Mouse (Mus musculus) heart, postnatal 0 days (tissue): ENCODE results near the gene Emc10. TPM values are rescaled to one million over a fixed set of nuclear protein-coding genes. Genes with fewer than 3 reads are reported as not detected.

Source experiments
- ATAC-seq: fragments of 200-750 bp; cut with Nextera tagmentation; 2 replicates; pipeline ENCODE4 v1.8.0; 2017; ENCODE audit warnings: low read depth, moderate number of reproducible peaks, moderate library complexity; ENCODE audit not compliant: insufficient read depth
- DNase-seq: peaks from one replicate; pipeline ENCODE4 v3.0.0-alpha.2; 2016; ENCODE audit warnings: low spot score
- H3K27ac ChIP-seq: fragments of 300-500 bp; sonication (generic); 2 replicates; pipeline ENCODE4 v1.5.1; 2014; ENCODE audit warnings: low read depth, mild to moderate bottlenecking
- H3K27me3 ChIP-seq: fragments of 300-500 bp; sonication (generic); 2 replicates; pipeline ENCODE4 v1.6.1; 2014; ENCODE audit warnings: low read length, mixed read lengths; ENCODE audit not compliant: control insufficient read depth, insufficient read depth
- H3K36me3 ChIP-seq: fragments of 300-500 bp; sonication (generic); replicated peaks from 2 replicates; pipeline ENCODE4 v1.6.1; 2014; ENCODE audit warnings: low read length, mixed read lengths; ENCODE audit not compliant: control insufficient read depth, insufficient read depth
- H3K4me1 ChIP-seq: fragments of 300-500 bp; sonication (generic); 2 replicates; pipeline ENCODE4 v1.6.1; 2014; ENCODE audit warnings: antibody characterized with exemption; ENCODE audit not compliant: control insufficient read depth, insufficient read depth
- H3K4me2 ChIP-seq: fragments of 300-500 bp; sonication (generic); 2 replicates; pipeline ENCODE4 v1.6.1; 2014; ENCODE audit warnings: low read depth, mild to moderate bottlenecking, low read length, moderate library complexity
- H3K4me3 ChIP-seq: fragments of 300-500 bp; sonication (generic); 2 replicates; pipeline ENCODE4 v1.5.1; 2014; ENCODE audit warnings: low read depth, low read length
- H3K9ac ChIP-seq: fragments of 300-500 bp; sonication (generic); replicated peaks from 2 replicates; pipeline ENCODE4 v1.6.1; 2014; ENCODE audit warnings: low read depth, low read length, mixed read lengths
- H3K9me3 ChIP-seq: fragments of 300-500 bp; sonication (generic); replicated peaks from 2 replicates; pipeline ENCODE4 v1.6.1; 2016; ENCODE audit warnings: low read length; ENCODE audit not compliant: control insufficient read depth
- CTCF ChIP-seq: IDR thresholded peaks from 2 replicates; pipeline ENCODE4 v1.5.1; 2016; ENCODE audit warnings: antibody characterized with exemption, control low read depth, low read depth
- EP300 ChIP-seq: IDR thresholded peaks from 2 replicates; pipeline ENCODE4 v1.6.1; 2016; ENCODE audit warnings: antibody characterized with exemption, low read depth
- WGBS: fragments of 180-500 bp; shearing (Covaris S2); extraction: QIAGEN DNeasy Blood & Tissue Kit; methylation state at CpG from one replicate; pipeline ENCODE4 v1.1.7; 2014; 5-methylcytosine and 5-hydroxymethylcytosine counted together
- polyA plus RNA-seq: library from polyadenylated mRNA; unstranded; fragments of >200 nt; fragmentation: Nextera tagmentation; extraction: Ambion mirVana; gene quantifications from 2 replicates; pipeline ENCODE4 v1.2.1, GENCODE M21; 2015
- total RNA-seq: library from RNA; depleted of rRNA; stranded (reverse); fragments of >200 nt; gene quantifications from 2 replicates; pipeline ENCODE4 v1.2.3, GENCODE M21; 2014; ENCODE audit warnings: low replicate concordance

The Emc10 gene
- total and polyA plus RNA-seq, 2 experiments from 2014 or later = 67.0 to 212 TPM

- H3K9ac ChIP-seq = no peak overlapping the region
- peaks cover 18% of the 10 kb centered on the region for H3K4me1 ChIP-seq
- no peak overlapping the region for H3K27ac ChIP-seq
- no peak overlapping the region for H3K4me2 ChIP-seq
- no peaks in the 10 kb centered on the region for H3K36me3 ChIP-seq
- TF ChIP-seq EP300 (no peak), CTCF (no peak)
- WGBS = 65% methylated on average over 2 of the region's 2 CpGs
- no peaks in the 10 kb centered on the region for H3K9me3 ChIP-seq
- no peak overlapping the region for H3K4me3 ChIP-seq
- H3K27me3 ChIP-seq = peaks cover 19% of the 10 kb centered on the region
- ATAC-seq = no peak
- DNase-seq = no peak
These were observed 26.7 kb upstream of the Emc10 start for GRCm38 (mm10) chr7:44523056-44523455.

- TF ChIP-seq CTCF = peak; percentile 67
- no peak for TF ChIP-seq EP300
- Histone ChIP-seq H3K36me3 (no peaks in the 10 kb centered on the region), H3K4me3 (no peak overlapping the region), H3K27ac (no peak overlapping the region), H3K9ac (no peak overlapping the region), H3K4me2 (0 out of 2 replicates have a peak overlapping the region, but pooled peaks have one; percentile 2), H3K4me1 (peaks cover 15% of the 10 kb centered on the region), H3K9me3 (no peaks in the 10 kb centered on the region), H3K27me3 (peaks cover 19% of the 10 kb centered on the region)
- 0 out of 2 replicates have a peak, but pooled peaks have one; percentile 40 for ATAC-seq
- under 1% methylated on average over 20 of the region's 20 CpGs for whole genome bisulfite sequencing
- DNase-seq = no peak
These were observed 25.4 kb upstream of the Emc10 start for GRCm38 (mm10) chr7:44521710-44522109.

GRCm38 (mm10) chr7:44520990-44521389 lies 24.7 kb upstream of the Emc10 start:
- TF ChIP-seq CTCF = no peak
- TF ChIP-seq EP300 = no peak
- peaks cover 19% of the 10 kb centered on the region for H3K27me3 ChIP-seq
- H3K27ac ChIP-seq = no peak overlapping the region
- no peaks in the 10 kb centered on the region for H3K9me3 ChIP-seq
- no peak overlapping the region for H3K4me3 ChIP-seq
- ATAC-seq (no peak), DNase-seq (no peak)
- no peak overlapping the region for H3K4me2 ChIP-seq
- H3K36me3 ChIP-seq = no peaks in the 10 kb centered on the region
- peaks cover 15% of the 10 kb centered on the region for H3K4me1 ChIP-seq
- no peak overlapping the region for H3K9ac ChIP-seq
- 58% methylated on average over 3 of the region's 3 CpGs for WGBS

- TF ChIP-seq CTCF (no peak), EP300 (no peak)
- Histone ChIP-seq H3K4me3 (no peak overlapping the region), H3K9ac (no peak overlapping the region), H3K9me3 (no peaks in the 10 kb centered on the region), H3K36me3 (no peaks in the 10 kb centered on the region), H3K4me1 (peaks cover 3% of the 10 kb centered on the region; the same call in 1 of the 2 replicates), H3K27me3 (peaks cover 19% of the 10 kb centered on the region), H3K27ac (no peak overlapping the region), H3K4me2 (no peak overlapping the region)
- 62% methylated on average over 9 of the region's 9 CpGs for WGBS
- no peak for DNase-seq
- ATAC-seq = 0 out of 2 replicates have a peak, but pooled peaks have one; percentile 8
These were observed 23.0 kb upstream of the Emc10 start for GRCm38 (mm10) chr7:44519240-44519913.

GRCm38 (mm10) chr7:44507491-44507890 lies 11.2 kb upstream of the Emc10 start:
- no peak overlapping the region for H3K4me2 ChIP-seq
- H3K27me3 ChIP-seq = no peaks in the 10 kb centered on the region
- ATAC-seq = no peak
- 0 out of 2 replicates have a peak, but pooled peaks cover 4% of the 10 kb centered on the region for H3K9me3 ChIP-seq
- H3K36me3 ChIP-seq = no peaks in the 10 kb centered on the region
- H3K4me3 ChIP-seq = no peak overlapping the region
- H3K9ac ChIP-seq = no peak overlapping the region
- DNase-seq = no peak
- H3K27ac ChIP-seq = no peak overlapping the region
- no peak for TF ChIP-seq CTCF
- TF ChIP-seq EP300 = no peak
- no peaks in the 10 kb centered on the region for H3K4me1 ChIP-seq
